Mouse (Mus musculus): ENCODE data around the gene Mtx1.

Gene Mtx1

DNA sequence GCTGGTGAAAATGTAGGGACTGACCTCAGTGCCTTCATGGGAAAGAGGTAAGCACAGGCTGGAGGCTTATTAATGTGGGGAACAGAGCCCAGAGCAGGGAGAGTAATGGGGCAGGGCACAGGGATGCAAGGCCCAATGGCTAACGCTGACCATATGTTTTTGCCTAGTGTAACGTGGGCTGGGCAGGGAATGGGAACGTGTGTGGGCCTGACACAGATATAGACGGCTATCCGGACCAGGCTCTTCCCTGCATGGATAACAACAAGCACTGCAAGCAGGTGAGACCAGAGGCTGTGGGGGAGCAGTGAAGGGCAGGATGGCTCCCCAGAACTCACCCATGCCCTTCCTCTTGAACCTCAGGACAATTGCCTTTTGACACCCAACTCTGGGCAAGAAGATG is 5.7 kb downstream of the Mtx1 start:
- in situ Hi-C loops (cut with MboI; ENCODE audit: unreplicated experiment in 2 of 2): loop anchor here (10.0 to 25.0 kb wide), 2 partner anchors 276 to 534 kb away; partner anchors contain the start of gene Khdc4 (in 1 of the 2)

DNA sequence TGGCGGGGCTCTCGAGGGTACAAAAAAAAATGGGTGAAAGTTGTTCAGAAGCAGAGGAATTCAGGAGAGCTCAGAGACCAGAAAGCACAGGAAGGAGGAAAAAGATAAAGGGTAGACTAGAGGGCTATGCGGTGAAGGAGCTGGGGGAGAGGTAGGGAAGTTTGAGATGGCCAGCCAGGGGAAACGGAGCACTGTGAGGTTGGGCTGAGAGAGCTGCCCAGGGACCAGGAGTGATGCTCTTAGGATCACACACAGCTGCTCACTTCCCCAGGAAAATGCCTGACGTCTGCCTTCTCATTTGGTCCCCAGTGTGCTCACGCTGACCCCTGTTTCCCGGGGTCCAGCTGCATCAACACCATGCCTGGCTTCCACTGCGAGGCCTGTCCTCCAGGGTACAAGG is 7.3 kb downstream of the Mtx1 start:
- in situ Hi-C loops (cut with MboI; ENCODE audit: unreplicated experiment in 2 of 2): loop anchor here (5.0 to 25.0 kb wide), 3 partner anchors 127 to 532 kb away; partner anchors contain the start of genes Khdc4 (in 1 of the 2) and Rusc1 (in 1 of the 2)

DNA sequence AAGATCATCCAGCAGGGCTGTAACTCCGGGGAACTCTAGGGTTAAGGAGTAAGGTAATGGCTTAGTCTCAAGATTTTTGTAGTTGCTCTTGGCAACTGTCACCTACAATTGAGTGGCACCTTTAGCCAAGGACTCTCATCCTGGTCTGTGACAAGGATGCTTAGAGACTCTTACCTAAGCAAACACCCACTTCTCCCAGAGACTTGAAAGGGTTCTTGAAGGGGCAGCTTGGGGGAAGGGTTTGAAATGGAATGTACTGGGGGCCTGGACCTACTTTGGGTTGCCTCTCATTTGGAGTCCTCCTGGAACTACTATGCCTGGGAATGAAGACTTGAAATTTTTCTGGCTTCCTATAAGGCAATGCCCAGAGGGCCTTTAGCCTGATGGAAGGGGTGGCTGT is 8.6 kb downstream of the Mtx1 start:
- in situ Hi-C loops (cut with MboI; ENCODE audit: unreplicated experiment in 2 of 2): loop anchor here (5.0 to 25.0 kb wide), 3 partner anchors 126 to 531 kb away; partner anchors contain the start of genes Khdc4 (in 1 of the 2) and Rusc1 (in 1 of the 2)

GRCm38 (mm10) chr3:89216407-89216806 is 10.5 kb downstream of the Mtx1 start:
- in situ Hi-C loops (cut with MboI; ENCODE audit: unreplicated experiment in 2 of 2): loop anchor here (5.0 to 25.0 kb wide), 3 partner anchors 124 to 529 kb away; partner anchors contain the start of genes Khdc4 (in 1 of the 2) and Rusc1 (in 1 of the 2)

DNA sequence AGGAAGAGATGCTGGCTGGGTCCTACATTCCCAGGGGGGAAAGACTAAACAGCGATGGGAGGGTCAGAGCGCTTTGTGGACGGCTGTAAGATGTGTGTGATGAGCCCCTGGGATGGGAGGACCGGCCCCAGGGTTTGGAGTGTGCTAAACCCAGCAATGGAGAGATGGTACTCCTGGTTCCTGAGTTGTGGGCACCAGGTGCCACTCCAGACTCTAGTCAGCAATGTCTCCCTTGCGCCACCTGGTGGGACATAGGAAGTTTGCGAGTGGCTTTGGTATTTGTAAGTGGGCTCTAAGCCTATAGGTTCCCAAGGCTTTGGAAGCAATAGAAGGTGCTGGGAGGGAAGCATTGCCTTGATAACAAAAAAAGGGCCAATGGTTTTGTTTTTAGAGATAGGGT is 11.0 kb downstream of the Mtx1 start:
- in situ Hi-C loops (cut with MboI; ENCODE audit: unreplicated experiment in 2 of 2): loop anchor here (5.0 to 25.0 kb wide), 3 partner anchors 124 to 529 kb away; partner anchors contain the start of genes Khdc4 (in 1 of the 2) and Rusc1 (in 1 of the 2)

DNA sequence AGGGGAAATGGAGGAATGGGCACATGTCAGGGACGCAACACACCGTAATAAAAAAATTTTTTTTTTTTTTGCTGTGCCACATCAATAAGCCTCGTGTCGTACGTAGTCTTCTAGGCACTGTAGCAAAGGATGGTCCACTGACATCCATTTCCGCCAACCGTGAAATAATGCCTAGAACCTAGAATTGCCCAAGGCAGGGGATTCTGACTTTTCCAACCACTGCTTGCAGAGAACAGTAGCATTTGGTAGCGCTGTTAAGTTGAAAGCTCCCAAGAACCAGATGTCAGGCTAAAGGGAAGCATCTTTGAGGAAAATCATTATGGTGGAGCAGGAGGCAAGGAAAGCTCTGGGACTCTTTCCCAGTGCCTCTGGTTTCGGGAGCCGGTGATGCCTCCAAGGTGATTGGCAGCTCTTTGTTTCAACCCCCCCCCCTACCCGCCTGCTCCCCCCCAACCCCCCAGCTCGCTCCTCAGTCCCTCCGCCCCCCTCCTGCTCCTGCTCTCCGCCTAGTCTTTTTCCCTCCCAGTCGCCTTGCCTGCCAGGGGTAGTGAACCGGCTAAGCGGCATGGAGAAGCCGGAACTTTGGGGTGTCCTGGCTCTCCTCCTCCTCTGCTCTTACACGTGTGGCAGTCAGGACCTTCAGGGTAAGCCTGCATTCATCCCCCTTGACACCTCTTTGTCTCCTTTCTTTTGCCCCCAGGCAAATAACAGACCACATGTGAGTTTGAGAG is 12.0 kb downstream of the Mtx1 start, which contains the start of gene Thbs3:
TSS of gene Thbs3 (plus strand) at position 500 of the 731 bp plus-strand sequence.
- in situ Hi-C loops (cut with MboI; ENCODE audit: unreplicated experiment in 2 of 2): loop anchor here (5.0 to 25.0 kb wide), 3 partner anchors 123 to 528 kb away; partner anchors contain the start of genes Khdc4 (in 1 of the 2) and Rusc1 (in 1 of the 2)

DNA sequence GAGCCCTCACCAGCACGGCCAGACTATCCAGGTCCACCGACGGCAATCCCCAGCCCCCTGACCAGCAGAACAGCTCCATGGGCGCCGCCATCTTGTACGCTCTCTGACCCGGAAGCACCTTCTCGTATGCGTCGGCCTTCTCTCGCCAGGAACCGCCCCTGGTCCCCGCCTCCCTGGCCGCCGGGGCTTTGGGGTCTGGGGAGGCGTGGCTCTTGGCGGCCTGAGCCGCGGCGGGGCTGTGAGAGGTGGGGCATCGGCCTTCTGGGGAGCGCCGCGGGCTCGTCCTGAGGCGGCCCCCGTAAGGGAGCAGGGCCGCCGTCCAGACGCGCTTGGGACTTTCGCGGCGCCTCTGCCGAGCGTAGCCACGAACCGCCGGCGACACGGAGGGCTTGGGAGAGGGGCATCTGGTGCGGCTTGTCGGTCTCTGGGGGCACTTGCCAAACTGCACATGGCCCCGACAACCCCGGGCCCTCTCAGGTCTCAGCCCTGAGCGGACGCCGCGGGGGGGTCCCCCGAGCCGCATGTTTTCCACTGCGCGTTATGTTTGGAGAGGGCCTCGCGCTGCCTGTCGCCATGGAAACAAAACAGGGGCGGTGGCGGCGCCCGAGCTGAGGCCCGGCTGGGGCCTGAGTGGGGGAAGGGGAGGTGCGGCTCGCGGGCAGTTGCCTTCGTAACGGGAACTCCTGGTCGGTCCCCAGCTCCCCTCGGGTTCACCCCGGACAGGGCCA is 12.9 kb downstream of the Mtx1 start:
- in situ Hi-C loops (cut with MboI; ENCODE audit: unreplicated experiment in 2 of 2): loop anchor here in 1 of 2 experiments (25.0 kb wide), 1 partner anchor 527 kb away; the partner anchor contains the start of gene Khdc4

GRCm38 (mm10) chr3:89210731-89211130 is 16.2 kb downstream of the Mtx1 start:
- in situ Hi-C loops (cut with MboI; ENCODE audit: unreplicated experiment in 2 of 2): loop anchor here in 1 of 2 experiments (25.0 kb wide), 1 partner anchor 523 kb away; the partner anchor contains the start of gene Khdc4

DNA sequence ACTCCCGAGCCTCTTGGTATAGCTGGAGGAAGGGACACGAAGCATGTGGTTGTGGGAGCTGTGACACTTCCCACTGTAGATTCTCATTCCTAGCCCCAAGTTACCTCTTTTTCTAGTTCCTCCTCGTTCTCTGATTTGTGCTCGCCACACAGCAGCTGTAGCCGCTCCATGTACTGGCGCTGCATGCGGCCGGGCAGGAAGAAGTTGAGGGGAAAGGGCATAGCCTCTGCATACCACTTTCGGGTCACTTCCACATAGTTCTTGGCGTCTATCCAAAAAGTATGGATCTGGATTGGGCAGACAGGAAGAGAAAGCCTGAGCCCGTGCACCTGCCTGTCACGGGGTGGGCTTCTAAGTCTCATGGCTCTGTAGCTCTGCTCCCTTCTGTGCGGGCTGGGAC is 16.7 kb downstream of the Mtx1 start:
- in situ Hi-C loops (cut with MboI; ENCODE audit: unreplicated experiment in 2 of 2): loop anchor here in 1 of 2 experiments (25.0 kb wide), 1 partner anchor 523 kb away; the partner anchor contains the start of gene Khdc4

DNA sequence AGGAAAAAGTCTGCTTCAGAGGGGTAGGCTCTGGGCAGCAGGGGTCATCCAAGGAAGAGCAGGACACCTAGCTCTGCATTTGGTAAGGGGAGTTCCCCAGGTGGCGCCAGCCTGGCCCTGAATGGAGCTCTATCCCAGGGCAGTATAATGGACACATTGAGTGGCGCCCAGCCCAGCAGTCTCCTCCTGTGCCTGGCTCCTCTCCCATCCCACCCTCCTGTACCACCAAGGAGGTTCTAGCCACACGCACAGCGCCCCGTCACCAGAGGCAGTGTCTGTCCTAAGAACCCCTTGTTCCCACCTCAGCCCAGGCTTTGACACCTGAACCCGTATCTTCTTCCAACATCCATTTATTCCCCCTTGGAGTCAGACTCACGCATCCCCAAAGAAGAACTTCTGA is 17.2 kb downstream of the Mtx1 start:
- in situ Hi-C loops (cut with MboI; ENCODE audit: unreplicated experiment in 2 of 2): loop anchor here (5.0 to 25.0 kb wide), 2 partner anchors 47 to 522 kb away; partner anchors contain the start of genes Clk2 (in 1 of the 2), Hcn3 (in 1 of the 2) and Khdc4 (in 1 of the 2)

GRCm38 (mm10) chr3:89208736-89209135 is 18.2 kb downstream of the Mtx1 start:
- in situ Hi-C loops (cut with MboI; ENCODE audit: unreplicated experiment in 2 of 2): loop anchor here (5.0 to 25.0 kb wide), 2 partner anchors 46 to 521 kb away; partner anchors contain the start of genes Clk2 (in 1 of the 2), Hcn3 (in 1 of the 2) and Khdc4 (in 1 of the 2)

DNA sequence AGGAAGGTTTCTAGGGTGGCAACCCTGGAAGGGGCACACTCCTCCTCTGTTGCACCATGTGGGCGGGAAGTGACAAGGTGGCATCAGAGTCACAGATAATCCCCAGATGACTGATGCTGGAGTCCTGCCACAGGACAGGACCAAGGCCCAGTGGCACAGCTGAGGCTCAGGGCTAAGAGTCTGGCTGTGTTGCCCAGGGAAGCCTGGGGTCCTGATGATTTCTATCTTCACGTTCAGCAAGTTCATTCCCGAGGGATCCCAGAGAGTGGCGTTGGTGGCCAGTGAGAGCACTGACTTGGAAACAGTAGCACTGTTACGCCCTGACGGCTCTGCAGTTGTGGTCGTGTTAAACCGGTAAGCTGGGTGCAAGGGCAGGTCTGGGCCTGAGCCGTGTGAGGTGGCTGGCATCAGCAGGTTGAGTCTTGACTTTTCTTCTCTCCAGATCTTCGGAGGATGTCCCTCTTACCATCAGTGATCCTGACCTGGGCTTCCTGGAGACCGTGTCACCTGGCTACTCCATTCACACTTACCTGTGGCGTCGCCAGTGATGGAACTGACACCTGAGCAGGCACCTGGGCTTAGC is 18.7 kb downstream of the Mtx1 start:
- in situ Hi-C loops (cut with MboI; ENCODE audit: unreplicated experiment in 2 of 2): loop anchor here (5.0 to 25.0 kb wide), 2 partner anchors 46 to 521 kb away; partner anchors contain the start of genes Clk2 (in 1 of the 2), Hcn3 (in 1 of the 2) and Khdc4 (in 1 of the 2)

- in situ Hi-C loops (cut with MboI; ENCODE audit: unreplicated experiment in 2 of 2): loop anchor here (5.0 to 25.0 kb wide), 2 partner anchors 44 to 519 kb away; partner anchors contain the start of genes Clk2 (in 1 of the 2), Hcn3 (in 1 of the 2) and Khdc4 (in 1 of the 2)
Observed at GRCm38 (mm10) chr3:89206695-89207094, 20.2 kb downstream of the Mtx1 start.

DNA sequence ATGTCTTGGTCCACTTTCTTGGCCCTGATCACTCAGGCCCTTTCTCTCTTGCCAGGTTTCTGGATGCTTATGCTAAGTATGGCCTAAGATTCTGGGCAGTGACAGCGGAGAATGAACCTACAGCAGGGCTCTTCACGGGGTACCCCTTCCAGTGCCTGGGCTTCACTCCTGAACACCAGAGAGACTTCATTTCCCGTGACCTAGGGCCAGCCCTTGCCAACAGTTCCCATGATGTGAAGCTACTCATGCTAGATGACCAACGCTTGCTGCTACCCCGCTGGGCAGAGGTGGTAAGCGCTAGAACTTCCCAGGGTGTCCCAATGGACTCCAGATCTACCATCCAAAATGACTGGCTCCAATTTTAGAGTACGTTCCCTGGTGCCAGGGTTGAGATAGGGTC is 20.8 kb downstream of the Mtx1 start:
- in situ Hi-C loops (cut with MboI; ENCODE audit: unreplicated experiment in 2 of 2): loop anchor here (5.0 to 25.0 kb wide), 2 partner anchors 44 to 519 kb away; partner anchors contain the start of genes Clk2 (in 1 of the 2), Hcn3 (in 1 of the 2) and Khdc4 (in 1 of the 2)

DNA sequence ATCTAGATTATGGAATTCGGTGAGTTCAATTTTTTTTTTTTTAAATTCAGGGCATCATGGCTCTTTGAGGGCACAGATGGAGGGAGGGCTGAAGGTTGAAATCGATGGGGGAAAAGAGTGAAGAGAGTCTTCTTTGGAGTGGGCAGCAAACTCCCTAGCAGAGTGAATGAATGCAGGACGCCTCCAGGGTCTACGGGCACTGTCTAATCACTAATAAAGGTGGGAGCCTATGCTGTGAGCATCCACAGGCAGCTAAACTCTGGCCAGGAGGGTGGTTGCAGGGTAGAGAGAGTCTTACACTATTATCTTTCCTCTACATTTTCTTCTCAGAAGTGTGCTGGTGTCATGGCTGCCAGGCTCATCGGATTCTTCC is 23.8 kb downstream of the Mtx1 start:
- in situ Hi-C loops (cut with MboI; ENCODE audit: unreplicated experiment in 2 of 2): loop anchor here in 1 of 2 experiments (25.0 kb wide), 1 partner anchor 516 kb away; the partner anchor contains the start of gene Khdc4

GRCm38 (mm10) chr3:89202253-89203141 is 24.4 kb downstream of the Mtx1 start, which contains the start of gene Gba:
TSS of gene Gba (plus strand) at chr3:89202928.
- in situ Hi-C loops (cut with MboI; ENCODE audit: unreplicated experiment in 2 of 2): loop anchor here in 1 of 2 experiments (25.0 kb wide), 1 partner anchor 515 kb away; the partner anchor contains the start of gene Khdc4

DNA sequence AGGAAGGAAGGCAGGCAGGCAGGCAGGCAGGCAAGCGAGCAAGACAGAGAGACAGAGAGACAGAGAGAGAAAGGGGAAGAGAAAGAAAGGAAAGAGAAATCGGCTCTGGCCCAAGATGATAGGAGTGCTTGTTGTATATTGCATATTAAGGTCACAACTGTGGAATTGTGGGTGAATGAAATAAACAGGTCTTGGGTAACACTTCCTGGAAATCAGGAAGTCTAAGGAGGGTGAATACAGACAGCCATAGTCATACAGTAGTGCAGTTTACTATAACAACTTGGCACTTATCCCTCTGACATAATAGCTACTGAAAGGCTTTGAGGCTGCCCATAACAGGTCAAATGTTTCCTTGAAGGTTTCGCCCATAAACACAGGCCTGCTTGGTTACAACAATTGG is 27.0 kb downstream of the Mtx1 start:
- in situ Hi-C loops (cut with MboI; ENCODE audit: unreplicated experiment in 2 of 2): loop anchor here in 1 of 2 experiments (5.0 to 25.0 kb wide), 3 partner anchors 38 to 513 kb away; partner anchors contain the start of genes Clk2, Hcn3 and Khdc4

All from v-Abl transformed pro-B cells (cell line).